ENCODE assay signal across 11 mouse cellular contexts in the genomic region with DNA sequence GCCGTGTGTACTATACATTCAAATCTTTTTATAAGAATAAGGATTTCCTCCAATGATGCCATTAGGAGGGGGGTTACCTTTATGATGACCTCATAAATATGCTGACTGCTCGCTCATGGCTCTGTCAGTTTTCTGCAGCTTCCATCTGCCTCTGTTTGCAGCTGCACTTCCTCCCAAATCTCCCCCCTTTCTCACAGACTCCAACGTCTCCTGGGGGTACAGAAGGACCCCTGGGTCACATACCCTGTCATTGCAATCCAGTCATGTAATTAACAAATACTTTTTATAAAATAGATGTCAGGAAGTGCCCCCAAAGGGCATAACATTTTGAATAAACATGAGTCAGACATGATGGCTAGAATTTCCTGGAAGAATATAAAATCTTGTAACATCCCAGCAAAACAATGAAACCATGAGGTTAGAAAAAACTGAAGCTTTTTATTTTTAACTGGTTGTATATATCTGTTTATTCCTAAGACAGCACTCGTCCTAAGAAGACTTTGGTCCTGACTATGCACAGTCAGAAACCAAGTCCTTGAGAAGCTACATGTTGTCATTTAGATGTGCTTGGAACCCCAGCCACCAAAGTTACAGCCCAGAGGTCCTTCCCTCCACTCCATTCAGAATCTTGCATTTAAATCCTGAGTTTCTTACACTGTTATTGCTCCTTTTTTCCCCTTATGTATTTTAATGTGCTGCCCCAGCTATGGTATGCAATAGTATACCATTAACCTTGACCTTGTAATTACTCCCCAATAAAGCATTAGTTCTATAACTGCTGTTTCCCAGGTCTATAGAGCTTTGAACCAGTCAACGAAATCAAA.
DNase-seq lines count a peak whose midpoint lies in the region; ATAC-seq and TF ChIP-seq lines count a peak whose summit lies in the region.
"Had no signal": no experiment of that assay in that cellular context is flagged by ENCODE, and none has a peak within 500 bp of the region (broad histone marks: within the 10 kb centered on the region; RNA-seq: fewer than 3 reads in every experiment).

No protein-coding gene starts in this region.

- no peak for ATAC-seq in heart, embryonic 12.5 days (ENCODE audit: insufficient number of reproducible peaks, low FRiP score)
- peak; percentile 50; the same call in 1 of the 2 replicates for ATAC-seq in midbrain, embryonic 15.5 days (replicated peaks)
- ATAC-seq in granulocyte monocyte progenitor cell, adult 5-6 weeks (replicated peaks; ENCODE audit: poor library complexity, severe bottlenecking) = no peak
- ATAC-seq: liver, embryonic 12.5 days had no signal

- peak; percentile 7 for DNase-seq in heart, postnatal 4 days
- peak; percentile 5 to 29 for DNase-seq in kidney, adult 8-10 months
- DNase-seq in spleen, postnatal 36 days (ENCODE audit: low spot score in 2 of 2) = no peak
- DNase-seq: cerebellum, postnatal 36 days; right cerebral cortex, adult 18-20 months had no signal

- H3K4me3 ChIP-seq in heart, embryonic 12.5 days = no peak overlapping the region
- H3K4me3 ChIP-seq in embryonic fibroblast, embryonic 13.5 days (ENCODE audit: insufficient read depth, low read length) = no peak overlapping the region
- H3K4me3 ChIP-seq in midbrain, embryonic 15.5 days = no peak overlapping the region
- H3K4me3 ChIP-seq: liver, embryonic 12.5 days; midbrain, embryonic 12.5 days had no signal

- 56% methylated on average over 5 of the region's 5 CpGs for WGBS in heart, embryonic 12.5 days
- 44% methylated on average over 5 of the region's 5 CpGs for WGBS in midbrain, embryonic 15.5 days

- TF ChIP-seq POLR2A in embryonic fibroblast, embryonic 13.5 days (IDR thresholded peaks at IDR 0.05; ENCODE audit: low read depth, low read length) = no peak

- H3K9ac ChIP-seq in heart, embryonic 12.5 days = no peak overlapping the region
- H3K9ac ChIP-seq in midbrain, embryonic 15.5 days = no peak overlapping the region
- H3K9ac ChIP-seq: liver, embryonic 12.5 days; midbrain, embryonic 12.5 days had no signal

- TF ChIP-seq CTCF in embryonic fibroblast, embryonic 13.5 days (IDR thresholded peaks at IDR 0.05; ENCODE audit: borderline replicate concordance, insufficient read depth, low read length) = no peak

- no peaks in the 10 kb centered on the region for H3K9me3 ChIP-seq in heart, embryonic 12.5 days (replicated peaks)
- H3K9me3 ChIP-seq in midbrain, embryonic 15.5 days = no peaks in the 10 kb centered on the region
- H3K9me3 ChIP-seq: liver, embryonic 12.5 days; midbrain, embryonic 12.5 days had no signal

- no peaks in the 10 kb centered on the region for H3K27me3 ChIP-seq in heart, embryonic 12.5 days (replicated peaks)
- H3K27me3 ChIP-seq in midbrain, embryonic 15.5 days (replicated peaks) = no peaks in the 10 kb centered on the region
- H3K27me3 ChIP-seq: liver, embryonic 12.5 days had no signal

- no peaks in the 10 kb centered on the region for H3K4me1 ChIP-seq in heart, embryonic 12.5 days (replicated peaks)
- no peaks in the 10 kb centered on the region for H3K4me1 ChIP-seq in embryonic fibroblast, embryonic 13.5 days (ENCODE audit: control insufficient read depth, insufficient read depth, low read length)
- 0 out of 2 replicates have a peak, but pooled peaks cover 3% of the 10 kb centered on the region for H3K4me1 ChIP-seq in midbrain, embryonic 15.5 days
- H3K4me1 ChIP-seq: liver, embryonic 12.5 days had no signal

- H3K4me2 ChIP-seq in heart, embryonic 12.5 days = no peak overlapping the region
- H3K4me2 ChIP-seq in midbrain, embryonic 15.5 days = no peak overlapping the region
- H3K4me2 ChIP-seq: liver, embryonic 12.5 days; midbrain, embryonic 12.5 days had no signal

- H3K36me3 ChIP-seq in heart, embryonic 12.5 days = no peaks in the 10 kb centered on the region
- no peaks in the 10 kb centered on the region for H3K36me3 ChIP-seq in midbrain, embryonic 15.5 days (replicated peaks)
- H3K36me3 ChIP-seq: liver, embryonic 12.5 days; midbrain, embryonic 12.5 days had no signal

- H3K27ac ChIP-seq in heart, embryonic 12.5 days (ENCODE audit: poor library complexity, severe bottlenecking) = no peak overlapping the region
- 0 out of 2 replicates have a peak overlapping the region, but pooled peaks have one; percentile 34 for H3K27ac ChIP-seq in embryonic fibroblast, embryonic 13.5 days (ENCODE audit: insufficient read depth, low read length)
- H3K27ac ChIP-seq in midbrain, embryonic 15.5 days = no peak overlapping the region
- H3K27ac ChIP-seq: liver, embryonic 12.5 days; midbrain, embryonic 12.5 days had no signal

Comparison
In these comparisons a context has a peak if more than half of its experiments do, and no peak if none do; other contexts are left out.
1. DNase-seq: peak in heart, postnatal 4 days (single experiment) and kidney, adult 8-10 months (2 of 2); none in spleen, postnatal 36 days (0 of 2).